Mouse (Mus musculus) effector memory CD4-positive, alpha-beta T cell, adult 7 months (primary cell): ENCODE measurements around the gene Htr1f. TPM values are rescaled to one million over a fixed set of nuclear protein-coding genes. Genes with fewer than 3 reads are reported as not detected.

Experiments
- polyA plus RNA-seq: library from polyadenylated mRNA; unstranded; fragments of 100-300 nt; shearing (Covaris generic); gene quantifications from one replicate; pipeline ENCODE4 v1.2.1, GENCODE M21; 2017

The Htr1f gene
- not detected for polyA plus RNA-seq

DNA sequence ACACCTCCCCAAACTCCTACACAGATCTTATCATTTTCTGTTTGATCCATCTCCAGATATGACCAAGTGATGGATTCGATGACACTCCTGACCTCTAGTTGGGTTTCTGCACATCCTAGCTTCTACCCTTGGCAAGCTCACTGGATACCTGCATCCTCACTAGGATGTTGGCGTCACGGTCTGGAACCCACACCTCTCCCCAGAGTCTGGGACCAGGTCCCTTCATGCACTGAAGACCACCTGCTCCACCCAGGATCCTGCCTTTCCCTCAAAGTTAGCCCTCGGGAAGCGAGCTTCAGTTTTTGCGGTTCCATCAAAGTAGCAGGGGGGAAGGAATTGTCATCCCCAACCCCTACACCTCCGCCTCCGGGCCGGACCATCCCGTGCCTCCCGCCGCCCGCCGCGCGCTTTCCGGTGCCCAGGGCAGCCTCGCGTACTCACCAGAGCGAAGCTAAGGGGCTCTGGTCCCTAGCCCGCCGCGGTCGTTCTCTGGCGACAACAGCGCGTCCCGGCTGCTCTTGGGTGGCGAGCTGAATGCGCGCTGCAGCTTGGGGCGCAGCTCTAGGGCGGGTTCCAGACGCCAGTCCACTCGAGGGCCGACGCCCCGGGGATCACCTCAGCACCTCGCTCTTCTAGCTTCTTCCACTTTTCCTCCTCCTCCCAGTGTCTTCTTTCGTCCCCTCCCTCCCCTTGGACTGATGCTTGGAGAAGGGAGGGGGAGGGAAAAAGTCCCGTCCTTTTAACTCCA, at the start of gene Htr1f:
Gene Htr1f (minus strand): TSS at position 671 of the 748 bp plus-strand sequence.

